Mouse (Mus musculus): ENCODE measurements at regions not wholly inside any gene's neighbourhood (a gene's known extent, or its start where the extent isn't known, plus 50 kb on each side); places are given as distances from the start of the nearest gene placed in this dataset.

DNA sequence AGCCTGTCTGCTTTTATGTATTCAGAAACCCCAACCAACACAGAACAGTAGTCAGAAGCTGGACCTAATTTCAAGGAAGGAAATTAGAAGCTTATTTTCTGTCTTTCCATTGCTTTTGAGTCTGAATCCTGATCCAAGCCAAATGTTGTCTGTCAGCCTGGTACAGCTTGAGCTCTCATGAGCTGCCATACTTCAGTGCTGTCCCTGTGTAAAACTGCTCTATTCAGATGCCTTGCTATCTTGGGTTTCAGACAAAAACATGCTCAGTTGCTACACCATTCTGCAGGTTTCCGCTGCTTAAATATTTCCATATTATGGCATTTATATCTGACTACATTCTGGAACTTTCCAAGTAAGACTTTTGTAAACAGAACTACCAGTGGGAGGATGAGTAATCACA lies 1403.2 kb downstream of the Epha7 start:
- H3K4me2 ChIP-seq (ENCODE audit: low read depth, low read length) = no peak overlapping the region
- no peak overlapping the region for H3K9ac ChIP-seq (replicated peaks; ENCODE audit: low read length)
- no peak for TF ChIP-seq CTCF (IDR thresholded peaks at IDR 0.05; ENCODE audit: low read depth)
- H3K4me3 ChIP-seq (ENCODE audit: low read length) = no peak overlapping the region
- no peaks in the 10 kb centered on the region for H3K36me3 ChIP-seq (ENCODE audit: insufficient read depth, low read length)
- ATAC-seq (no peak), DNase-seq (ENCODE audit: low spot score) (no peak)
- no peaks in the 10 kb centered on the region for H3K4me1 ChIP-seq (ENCODE audit: insufficient read depth, low read length)
- 91% methylated on average over 1 of the region's 1 CpGs for WGBS
- H3K27me3 ChIP-seq (ENCODE audit: insufficient read depth, low read length) = no peaks in the 10 kb centered on the region
- H3K27ac ChIP-seq = no peak overlapping the region
- no peaks in the 10 kb centered on the region for H3K9me3 ChIP-seq (ENCODE audit: low read length)

GRCm38 (mm10) chr4:30227139-30227538 lies 1414.2 kb downstream of the Epha7 start:
- Histone ChIP-seq H3K4me2 (ENCODE audit: low read depth, low read length) (no peak overlapping the region), H3K4me3 (ENCODE audit: low read length) (no peak overlapping the region), H3K27me3 (ENCODE audit: insufficient read depth, low read length) (no peaks in the 10 kb centered on the region), H3K27ac (no peak overlapping the region), H3K4me1 (ENCODE audit: insufficient read depth, low read length) (no peaks in the 10 kb centered on the region), H3K36me3 (ENCODE audit: insufficient read depth, low read length) (no peaks in the 10 kb centered on the region), H3K9ac (replicated peaks; ENCODE audit: low read length) (no peak overlapping the region), H3K9me3 (ENCODE audit: low read length) (no peaks in the 10 kb centered on the region)
- ATAC-seq = no peak
- DNase-seq (ENCODE audit: low spot score) = no peak
- no peak for TF ChIP-seq CTCF (IDR thresholded peaks at IDR 0.05; ENCODE audit: low read depth)

DNA sequence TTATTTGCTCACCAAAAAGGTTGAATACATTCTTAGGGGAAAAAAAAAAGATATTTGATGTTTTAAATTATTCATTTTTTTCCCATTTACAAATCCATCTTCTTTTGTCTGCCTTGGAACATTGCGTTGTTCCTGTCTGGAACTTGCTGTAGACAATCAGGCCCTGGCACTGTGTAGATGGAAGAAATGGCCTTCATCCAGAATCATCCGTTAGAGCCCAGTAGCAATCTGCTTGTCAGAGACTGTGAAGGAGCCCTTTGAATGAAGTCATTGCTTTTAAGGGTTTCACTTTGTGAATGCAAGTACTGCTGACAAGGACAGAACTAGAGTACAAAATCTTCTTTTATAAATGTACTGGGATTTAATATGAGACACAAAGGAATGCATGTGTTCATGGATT lies 1449.2 kb downstream of the Epha7 start:
- no peaks in the 10 kb centered on the region for H3K36me3 ChIP-seq (ENCODE audit: insufficient read depth, low read length)

DNA sequence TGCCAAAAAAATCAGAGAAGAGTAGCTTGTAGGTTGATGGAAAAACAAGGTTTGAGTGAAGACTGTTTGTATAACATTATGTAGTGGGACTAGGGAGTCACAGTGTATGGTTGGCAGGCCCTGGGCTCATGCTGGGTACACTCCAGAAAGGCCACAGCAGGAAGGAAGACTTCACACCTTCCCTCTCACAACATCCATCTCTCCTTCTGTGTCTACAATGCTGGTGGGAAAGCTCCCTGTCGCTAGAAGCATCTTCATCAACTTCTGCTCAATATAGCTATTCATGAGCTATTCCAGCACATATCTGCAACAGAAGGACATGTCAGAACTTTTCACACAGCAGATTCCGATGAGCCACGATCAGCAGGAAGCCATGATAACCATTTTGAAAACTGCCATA lies 1455.1 kb downstream of the Epha7 start:
- no peak for ATAC-seq
- no peak overlapping the region for H3K9ac ChIP-seq (replicated peaks; ENCODE audit: low read length)
- H3K36me3 ChIP-seq (ENCODE audit: insufficient read depth, low read length) = no peaks in the 10 kb centered on the region
- no peak for TF ChIP-seq CTCF (IDR thresholded peaks at IDR 0.05; ENCODE audit: low read depth)
- no peak overlapping the region for H3K4me2 ChIP-seq (ENCODE audit: low read depth, low read length)
- no peaks in the 10 kb centered on the region for H3K27me3 ChIP-seq (ENCODE audit: insufficient read depth, low read length)
- H3K4me3 ChIP-seq (ENCODE audit: low read length) = no peak overlapping the region
- WGBS = 65% methylated on average over 3 of the region's 3 CpGs
- no peaks in the 10 kb centered on the region for H3K9me3 ChIP-seq (ENCODE audit: low read length)
- H3K27ac ChIP-seq = no peak overlapping the region
- H3K4me1 ChIP-seq (ENCODE audit: insufficient read depth, low read length) = no peaks in the 10 kb centered on the region
- peak; percentile 10 for DNase-seq (ENCODE audit: low spot score)

More for the DNA sequence above, 1449.2 kb downstream of the Epha7 start:
- DNase-seq (ENCODE audit: low spot score) (peak; percentile 64), ATAC-seq (peak; percentile 73; the same call in 1 of the 2 replicates)
- H3K9me3 ChIP-seq (ENCODE audit: low read length) = no peaks in the 10 kb centered on the region
- no peak overlapping the region for H3K27ac ChIP-seq
- no peak for TF ChIP-seq CTCF (IDR thresholded peaks at IDR 0.05; ENCODE audit: low read depth)
- WGBS = 42% methylated on average over 2 of the region's 2 CpGs
- no peaks in the 10 kb centered on the region for H3K27me3 ChIP-seq (ENCODE audit: insufficient read depth, low read length)
- H3K4me2 ChIP-seq (ENCODE audit: low read depth, low read length) = no peak overlapping the region
- no peaks in the 10 kb centered on the region for H3K4me1 ChIP-seq (ENCODE audit: insufficient read depth, low read length)
- H3K4me3 ChIP-seq (ENCODE audit: low read length) = no peak overlapping the region
- H3K9ac ChIP-seq (replicated peaks; ENCODE audit: low read length) = no peak overlapping the region

GRCm38 (mm10) chr4:30270000-30270399 lies 1457.1 kb downstream of the Epha7 start:
- H3K36me3 ChIP-seq (ENCODE audit: insufficient read depth, low read length) = no peaks in the 10 kb centered on the region
- H3K4me2 ChIP-seq (ENCODE audit: low read depth, low read length) = no peak overlapping the region
- no peaks in the 10 kb centered on the region for H3K27me3 ChIP-seq (ENCODE audit: insufficient read depth, low read length)
- no peak overlapping the region for H3K4me3 ChIP-seq (ENCODE audit: low read length)
- H3K4me1 ChIP-seq (ENCODE audit: insufficient read depth, low read length) = no peaks in the 10 kb centered on the region
- H3K9ac ChIP-seq (replicated peaks; ENCODE audit: low read length) = no peak overlapping the region
- H3K27ac ChIP-seq = no peak overlapping the region
- ATAC-seq = no peak
- no peak for DNase-seq (ENCODE audit: low spot score)
- no peaks in the 10 kb centered on the region for H3K9me3 ChIP-seq (ENCODE audit: low read length)
- TF ChIP-seq CTCF (IDR thresholded peaks at IDR 0.05; ENCODE audit: low read depth) = no peak

- peak overlapping the region; percentile 38 for H3K4me2 ChIP-seq (ENCODE audit: low read depth, low read length)
- H3K9me3 ChIP-seq (ENCODE audit: low read length) = no peaks in the 10 kb centered on the region
- WGBS = 16% methylated on average over 2 of the region's 2 CpGs
- DNase-seq (ENCODE audit: low spot score) (peak; percentile 22), ATAC-seq (peak; percentile 45; the same call in 1 of the 2 replicates)
- H3K4me3 ChIP-seq (ENCODE audit: low read length) = no peak overlapping the region
- no peaks in the 10 kb centered on the region for H3K27me3 ChIP-seq (ENCODE audit: insufficient read depth, low read length)
- TF ChIP-seq CTCF (IDR thresholded peaks at IDR 0.05; ENCODE audit: low read depth) = no peak
- H3K4me1 ChIP-seq (ENCODE audit: insufficient read depth, low read length) = no peaks in the 10 kb centered on the region
- no peaks in the 10 kb centered on the region for H3K36me3 ChIP-seq (ENCODE audit: insufficient read depth, low read length)
- H3K27ac ChIP-seq = no peak overlapping the region
- H3K9ac ChIP-seq (replicated peaks; ENCODE audit: low read length) = no peak overlapping the region
Observed at GRCm38 (mm10) chr4:30312438-30312837, 1499.5 kb downstream of the Epha7 start.

GRCm38 (mm10) chr4:30312956-30313355 lies 1500.0 kb downstream of the Epha7 start:
- Histone ChIP-seq H3K4me3 (ENCODE audit: low read length) (no peak overlapping the region), H3K27ac (no peak overlapping the region), H3K27me3 (ENCODE audit: insufficient read depth, low read length) (no peaks in the 10 kb centered on the region), H3K36me3 (ENCODE audit: insufficient read depth, low read length) (no peaks in the 10 kb centered on the region), H3K9ac (replicated peaks; ENCODE audit: low read length) (no peak overlapping the region), H3K4me2 (ENCODE audit: low read depth, low read length) (peak overlapping the region; percentile 38), H3K4me1 (ENCODE audit: insufficient read depth, low read length) (no peaks in the 10 kb centered on the region), H3K9me3 (ENCODE audit: low read length) (no peaks in the 10 kb centered on the region)
- no peak for TF ChIP-seq CTCF (IDR thresholded peaks at IDR 0.05; ENCODE audit: low read depth)
- whole genome bisulfite sequencing = 40% methylated on average over 7 of the region's 7 CpGs
- ATAC-seq (no peak), DNase-seq (ENCODE audit: low spot score) (no peak)

All from hindbrain, postnatal 0 days (tissue).